Mouse (Mus musculus): ENCODE data around the gene Adamts2. TPM values are rescaled to one million over a fixed set of nuclear protein-coding genes. Genes with fewer than 3 reads are reported as not detected.

Adamts2 gene
- total and polyA plus RNA-seq, 3 experiments: 8.0 to 14.4 (median 10.6) TPM

GRCm38 (mm10) chr11:50650037-50650436 is 48.2 kb downstream of the Adamts2 start:
- TF ChIP-seq CTCF (IDR thresholded peaks at IDR 0.05) (no peak), EP300 (IDR thresholded peaks at IDR 0.05; ENCODE audit: insufficient read depth, low read depth, low read length) (peak; percentile 76; the same call in 1 of the 2 replicates)
- Histone ChIP-seq H3K36me3 (ENCODE audit: control insufficient read depth, insufficient read depth, low read length) (no peaks in the 10 kb centered on the region; the same call in 1 of the 2 replicates), H3K27ac (peak overlapping the region; percentile 45), H3K4me3 (no peak overlapping the region), H3K4me1 (ENCODE audit: control insufficient read depth, insufficient read depth, low read length) (peaks cover 16% of the 10 kb centered on the region), H3K27me3 (ENCODE audit: control insufficient read depth, insufficient read depth, low read length) (no peaks in the 10 kb centered on the region), H3K9ac (ENCODE audit: low read depth, low read length) (no peak overlapping the region), H3K79me2 (replicated peaks; ENCODE audit: control insufficient read depth, insufficient read depth, low read length) (no peaks in the 10 kb centered on the region; the same call in 1 of the 2 replicates)
- WGBS: 54% methylated on average over 2 of the region's 2 CpGs
- intact Hi-C loops (cut with DNase I): loop anchor here (5.0 kb wide), 1 partner anchor 92 kb away; no protein-coding TSS in a partner anchor
- peak in 1 of 2 experiments; percentile 65 for DNase-seq

DNA sequence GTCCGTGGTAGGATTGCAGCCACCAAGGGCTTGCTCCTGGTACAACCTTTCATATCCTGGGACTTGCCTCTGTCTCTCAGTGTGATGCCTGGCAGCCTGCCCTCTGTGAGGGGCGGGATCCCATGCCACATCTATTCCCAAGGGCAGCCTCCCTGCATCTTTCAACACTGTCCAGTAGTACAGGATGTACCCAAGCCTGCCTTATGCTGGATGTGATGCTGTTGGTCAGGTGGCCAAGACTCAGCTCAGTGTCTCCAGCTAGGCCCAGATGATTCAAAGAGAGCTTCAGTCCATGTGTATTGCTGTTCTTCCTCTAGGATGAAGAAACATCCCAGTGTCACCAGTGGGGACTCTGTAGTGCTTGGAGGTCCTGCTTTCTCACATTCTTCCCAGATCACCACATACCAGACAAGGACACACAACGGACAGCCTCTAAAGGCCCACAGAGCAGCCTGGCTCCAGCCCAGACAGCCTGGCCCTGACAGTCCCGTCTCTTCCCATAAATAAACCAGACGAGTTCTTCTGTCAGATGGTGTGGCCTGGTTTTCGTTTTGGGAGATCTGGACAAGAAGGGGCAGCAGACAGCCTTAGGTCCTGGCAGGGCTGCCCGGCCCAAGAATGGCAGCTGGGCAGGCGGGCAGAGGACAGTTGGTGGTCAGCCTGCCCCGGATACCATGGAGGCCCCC is 52.0 kb downstream of the Adamts2 start:
- Histone ChIP-seq H3K79me2 (replicated peaks; ENCODE audit: control insufficient read depth, insufficient read depth, low read length) (no peaks in the 10 kb centered on the region), H3K27ac (peak overlapping the region; percentile 59), H3K9ac (ENCODE audit: low read depth, low read length) (no peak overlapping the region), H3K4me3 (no peak overlapping the region), H3K4me1 (ENCODE audit: control insufficient read depth, insufficient read depth, low read length) (peaks cover 11% of the 10 kb centered on the region), H3K36me3 (ENCODE audit: control insufficient read depth, insufficient read depth, low read length) (no peaks in the 10 kb centered on the region; the same call in 1 of the 2 replicates), H3K27me3 (ENCODE audit: control insufficient read depth, insufficient read depth, low read length) (no peaks in the 10 kb centered on the region)
- intact Hi-C loops (cut with DNase I): loop anchor here (5.0 kb wide), 1 partner anchor 88 kb away; no protein-coding TSS in a partner anchor
- WGBS: 35% methylated on average over 9 of the region's 9 CpGs
- peak; percentile 50 to 62 for DNase-seq
- TF ChIP-seq CTCF (IDR thresholded peaks at IDR 0.05) (no peak), EP300 (IDR thresholded peaks at IDR 0.05; ENCODE audit: insufficient read depth, low read depth, low read length) (peak; percentile 72; the same call in 1 of the 2 replicates), POLR2A (IDR thresholded peaks at IDR 0.05; ENCODE audit: insufficient read depth, low read depth, low read length) (no peak)

- TF ChIP-seq POLR2A (IDR thresholded peaks at IDR 0.05; ENCODE audit: insufficient read depth, low read depth, low read length) (no peak), EP300 (IDR thresholded peaks at IDR 0.05; ENCODE audit: insufficient read depth, low read depth, low read length) (no peak), CTCF (IDR thresholded peaks at IDR 0.05) (no peak)
- intact Hi-C loops (cut with DNase I): no loop called here
Measured at GRCm38 (mm10) chr11:50658826-50659225, 56.9 kb downstream of the Adamts2 start.

GRCm38 (mm10) chr11:50662176-50662575 is 60.3 kb downstream of the Adamts2 start:
- DNase-seq: no peak
- Histone ChIP-seq H3K4me3 (no peak overlapping the region), H3K9ac (ENCODE audit: low read depth, low read length) (no peak overlapping the region), H3K36me3 (ENCODE audit: control insufficient read depth, insufficient read depth, low read length) (no peaks in the 10 kb centered on the region), H3K4me1 (ENCODE audit: control insufficient read depth, insufficient read depth, low read length) (peaks cover 2% of the 10 kb centered on the region), H3K27ac (no peak overlapping the region), H3K79me2 (replicated peaks; ENCODE audit: control insufficient read depth, insufficient read depth, low read length) (no peaks in the 10 kb centered on the region), H3K27me3 (ENCODE audit: control insufficient read depth, insufficient read depth, low read length) (no peaks in the 10 kb centered on the region)
- TF ChIP-seq CTCF (IDR thresholded peaks at IDR 0.05) (no peak), POLR2A (IDR thresholded peaks at IDR 0.05; ENCODE audit: insufficient read depth, low read depth, low read length) (no peak), EP300 (IDR thresholded peaks at IDR 0.05; ENCODE audit: insufficient read depth, low read depth, low read length) (no peak)
- WGBS: 79% methylated on average over 3 of the region's 3 CpGs
- intact Hi-C loops (cut with DNase I): no loop called here

More at GRCm38 (mm10) chr11:50658826-50659225, 56.9 kb downstream of the Adamts2 start:
- H3K36me3 ChIP-seq (ENCODE audit: control insufficient read depth, insufficient read depth, low read length): no peaks in the 10 kb centered on the region; the same call in 1 of the 2 replicates
- H3K27me3 ChIP-seq (ENCODE audit: control insufficient read depth, insufficient read depth, low read length): no peaks in the 10 kb centered on the region
- H3K4me1 ChIP-seq (ENCODE audit: control insufficient read depth, insufficient read depth, low read length): peaks cover 9% of the 10 kb centered on the region
- H3K79me2 ChIP-seq (replicated peaks; ENCODE audit: control insufficient read depth, insufficient read depth, low read length): no peaks in the 10 kb centered on the region
- H3K27ac ChIP-seq: no peak overlapping the region
- no peak overlapping the region for H3K4me3 ChIP-seq
- WGBS: 77% methylated on average over 6 of the region's 6 CpGs
- H3K9ac ChIP-seq (ENCODE audit: low read depth, low read length): no peak overlapping the region
- no peak for DNase-seq

- DNase-seq: no peak
- H3K27ac ChIP-seq: no peak overlapping the region
- intact Hi-C loops (cut with DNase I): no loop called here
- TF ChIP-seq POLR2A (IDR thresholded peaks at IDR 0.05; ENCODE audit: insufficient read depth, low read depth, low read length): no peak
- no peak for TF ChIP-seq EP300 (IDR thresholded peaks at IDR 0.05; ENCODE audit: insufficient read depth, low read depth, low read length)
- TF ChIP-seq CTCF (IDR thresholded peaks at IDR 0.05): no peak
- no peaks in the 10 kb centered on the region for H3K36me3 ChIP-seq (ENCODE audit: control insufficient read depth, insufficient read depth, low read length)
- 63% methylated on average over 4 of the region's 4 CpGs for WGBS
- no peak overlapping the region for H3K9ac ChIP-seq (ENCODE audit: low read depth, low read length)
- H3K4me1 ChIP-seq (ENCODE audit: control insufficient read depth, insufficient read depth, low read length): peaks cover 4% of the 10 kb centered on the region
- H3K79me2 ChIP-seq (replicated peaks; ENCODE audit: control insufficient read depth, insufficient read depth, low read length): no peaks in the 10 kb centered on the region
- H3K4me3 ChIP-seq: no peak overlapping the region
- H3K27me3 ChIP-seq (ENCODE audit: control insufficient read depth, insufficient read depth, low read length): no peaks in the 10 kb centered on the region
Measured at GRCm38 (mm10) chr11:50664826-50665225, 62.9 kb downstream of the Adamts2 start.
